Mouse (Mus musculus) heart, adult 2 months (tissue): ENCODE results near the gene Fgfbp1. TPM values are rescaled to one million over a fixed set of nuclear protein-coding genes. Genes with fewer than 3 reads are reported as not detected.

ENCODE experiments used
- DNase-seq, 2 experiments: peaks; one replicate each; pipeline ENCODE4 v3.0.0; 2021
- H3K27ac ChIP-seq: fragments of 200-600 bp; 2 replicates; pipeline ENCODE4 v1.8.1; 2022
- H3K27me3 ChIP-seq: fragments of 200-500 bp; 2 replicates; pipeline ENCODE4 v1.6.1; 2012; ENCODE audit warnings: mild to moderate bottlenecking, low read length, inconsistent platforms, mixed read lengths; ENCODE audit not compliant: control insufficient read depth, insufficient read depth
- H3K36me3 ChIP-seq: fragments of 200-500 bp; 2 replicates; pipeline ENCODE4 v1.6.1; 2012; ENCODE audit warnings: low read length, inconsistent platforms; ENCODE audit not compliant: control insufficient read depth, insufficient read depth
- H3K4me1 ChIP-seq: fragments of 200-500 bp; 2 replicates; pipeline ENCODE4 v1.6.1; 2011; ENCODE audit warnings: low read length; ENCODE audit not compliant: control insufficient read depth, insufficient read depth
- H3K4me3 ChIP-seq: fragments of 200-600 bp; 2 replicates; pipeline ENCODE4 v1.8.1; 2022
- H3K79me2 ChIP-seq: fragments of 200-500 bp; replicated peaks from 2 replicates; pipeline ENCODE4 v1.6.1; 2012; ENCODE audit warnings: mild to moderate bottlenecking, inconsistent platforms, low read length, moderate library complexity, mixed read lengths; ENCODE audit not compliant: control insufficient read depth, insufficient read depth
- H3K9ac ChIP-seq: fragments of 200-500 bp; 2 replicates; pipeline ENCODE4 v1.6.1; 2012; ENCODE audit warnings: low read depth, mild to moderate bottlenecking, control low read depth, inconsistent platforms, low read length, mixed read lengths
- CTCF ChIP-seq: fragments of 200-600 bp; IDR thresholded peaks from 2 replicates; pipeline ENCODE4 v1.8.1; 2022; ENCODE audit warnings: antibody characterized with exemption, mild to moderate bottlenecking, moderate library complexity
- EP300 ChIP-seq: fragments of 200-500 bp; IDR thresholded peaks from 2 replicates; pipeline ENCODE4 v1.6.1; 2011; ENCODE audit warnings: low read depth, low read length, control low read depth; ENCODE audit not compliant: insufficient read depth
- POLR2A ChIP-seq: fragments of 200-500 bp; IDR thresholded peaks from 2 replicates; pipeline ENCODE4 v1.6.1; 2011; ENCODE audit warnings: mild to moderate bottlenecking, low read depth, low read length, control low read depth; ENCODE audit not compliant: insufficient read depth
- WGBS: fragments of 180-500 bp; shearing (Covaris S2); methylation state at CpG from one replicate; pipeline ENCODE4 v1.1.7; 2018; 5-methylcytosine and 5-hydroxymethylcytosine counted together
- intact Hi-C: fragments of 180-260 bp; cut with DNase I; formaldehyde crosslinking; loops from one replicate; pipeline ENCODE4 v1.15.1; 2025
- polyA plus RNA-seq: library from polyadenylated mRNA; depleted of rRNA; stranded (reverse); fragments of >200 nt; gene quantifications from 2 replicates; pipeline ENCODE4 v1.2.3, GENCODE M21; 2012
- total RNA-seq, 2 experiments: library from RNA; stranded (reverse); gene quantifications; 2 replicates each; pipeline ENCODE4 v1.2.3; 2021

Fgfbp1 gene
- total and polyA plus RNA-seq, 3 experiments = 0.16 TPM; not detected in 2

DNA sequence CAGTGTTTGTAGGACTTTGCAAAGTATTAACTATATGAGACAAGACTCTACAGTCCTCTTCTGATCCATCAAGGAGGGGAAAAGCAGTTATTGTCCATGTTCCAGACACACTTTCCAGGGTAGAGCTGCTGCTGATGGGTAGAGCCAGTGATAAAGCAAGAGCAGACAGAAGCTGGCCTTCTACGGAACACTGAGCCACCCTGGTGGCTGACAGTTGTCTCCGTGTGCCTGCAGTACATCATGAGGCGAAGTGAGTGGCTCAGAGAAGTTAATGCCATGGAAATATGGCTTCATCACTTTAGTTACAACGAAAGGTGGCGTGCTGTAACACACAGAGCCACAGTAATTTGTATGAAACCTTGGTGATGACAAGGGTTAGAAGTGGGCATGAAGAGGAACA lies 7.4 kb upstream of the Fgfbp1 start:
- intact Hi-C loops = loop anchor here (2.0 kb wide), 1 partner anchor 96 kb away; no protein-coding TSS in a partner anchor
- Histone ChIP-seq H3K27ac (no peak overlapping the region), H3K4me3 (no peak overlapping the region), H3K4me1 (no peaks in the 10 kb centered on the region), H3K79me2 (no peaks in the 10 kb centered on the region), H3K36me3 (no peaks in the 10 kb centered on the region), H3K9ac (no peak overlapping the region), H3K27me3 (no peaks in the 10 kb centered on the region)
- TF ChIP-seq EP300 = no peak
- no peak for TF ChIP-seq POLR2A
- TF ChIP-seq CTCF = no peak
- DNase-seq = no peak
- 63% methylated on average over 5 of the region's 5 CpGs for WGBS

DNA sequence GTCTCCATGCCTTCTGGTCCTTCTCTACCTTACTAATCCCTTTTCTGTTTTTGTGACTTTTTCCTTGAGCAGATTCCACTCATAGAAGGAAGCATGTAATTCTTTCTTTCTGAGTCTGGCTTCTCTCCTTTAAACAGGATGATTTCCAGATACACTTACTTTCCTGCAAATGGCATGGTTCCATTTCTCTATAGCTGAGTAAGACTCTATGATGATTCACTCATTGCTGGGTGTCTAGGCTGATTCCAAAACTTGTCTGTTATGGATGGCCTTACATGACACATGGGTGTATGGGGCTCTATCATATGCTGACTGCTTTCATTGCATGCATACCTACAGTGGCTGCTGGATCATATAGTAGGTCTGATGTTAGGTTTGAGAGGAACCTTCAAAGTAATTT lies 4.6 kb upstream of the Fgfbp1 start:
- Histone ChIP-seq H3K27me3 (no peaks in the 10 kb centered on the region), H3K27ac (no peak overlapping the region), H3K4me1 (no peaks in the 10 kb centered on the region), H3K36me3 (no peaks in the 10 kb centered on the region), H3K9ac (no peak overlapping the region), H3K4me3 (no peak overlapping the region), H3K79me2 (no peaks in the 10 kb centered on the region)
- TF ChIP-seq POLR2A (no peak), CTCF (no peak), EP300 (no peak)
- intact Hi-C loops = no loop called here
- DNase-seq = no peak

DNA sequence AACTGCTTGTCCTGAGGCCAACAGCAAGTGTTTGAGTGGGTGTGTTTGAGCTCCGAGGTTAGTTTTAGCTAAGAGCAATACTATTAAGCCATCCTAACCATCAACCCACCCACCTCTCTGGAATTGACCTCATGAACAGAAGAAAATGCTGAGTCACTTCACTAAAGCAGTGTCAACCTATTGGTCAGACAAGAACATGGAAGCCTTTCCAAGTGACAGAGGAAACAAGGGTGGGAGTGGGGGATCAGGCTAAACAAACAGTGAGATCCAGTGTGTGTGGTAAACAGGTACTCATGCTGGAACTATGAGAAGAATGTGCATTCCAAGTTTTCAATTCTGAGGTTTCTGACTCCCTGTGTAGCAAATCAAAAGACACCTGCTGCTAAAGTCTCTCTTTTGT lies 1.3 kb upstream of the Fgfbp1 start:
- intact Hi-C loops = no loop called here
- no peak for DNase-seq
- no peak overlapping the region for H3K4me3 ChIP-seq
- no peak overlapping the region for H3K27ac ChIP-seq
- H3K79me2 ChIP-seq = no peaks in the 10 kb centered on the region
- no peak for TF ChIP-seq POLR2A
- TF ChIP-seq EP300 = no peak
- no peak for TF ChIP-seq CTCF
- 70% methylated on average over 1 of the region's 1 CpGs for WGBS
- H3K9ac ChIP-seq = no peak overlapping the region
- H3K36me3 ChIP-seq = no peaks in the 10 kb centered on the region
- no peaks in the 10 kb centered on the region for H3K27me3 ChIP-seq
- H3K4me1 ChIP-seq = no peaks in the 10 kb centered on the region

DNA sequence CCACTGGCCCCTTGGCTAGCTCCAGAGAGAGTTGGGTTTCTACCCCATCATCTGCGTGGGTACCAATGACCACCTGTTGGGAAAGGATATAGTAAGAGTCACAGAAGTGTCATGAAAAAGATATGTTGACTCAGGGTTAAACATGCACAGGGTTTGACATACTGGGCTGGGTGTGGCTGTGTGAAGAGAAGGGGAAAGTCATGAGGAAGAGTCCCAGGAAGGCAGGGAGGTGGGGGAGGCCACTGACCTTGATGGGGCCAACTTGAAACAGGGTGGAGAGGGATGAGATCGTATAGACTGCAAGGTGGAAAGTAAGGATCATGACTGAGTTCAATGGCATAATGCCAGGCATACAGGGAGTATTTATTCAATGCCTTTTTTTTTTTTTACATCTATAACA lies 1.2 kb downstream of the Fgfbp1 start:
- Histone ChIP-seq H3K27ac (no peak overlapping the region), H3K27me3 (no peaks in the 10 kb centered on the region), H3K79me2 (no peaks in the 10 kb centered on the region), H3K4me3 (no peak overlapping the region), H3K4me1 (no peaks in the 10 kb centered on the region), H3K36me3 (no peaks in the 10 kb centered on the region), H3K9ac (no peak overlapping the region)
- no peak for TF ChIP-seq EP300
- intact Hi-C loops = no loop called here
- no peak for DNase-seq
- 73% methylated on average over 2 of the region's 2 CpGs for WGBS

DNA sequence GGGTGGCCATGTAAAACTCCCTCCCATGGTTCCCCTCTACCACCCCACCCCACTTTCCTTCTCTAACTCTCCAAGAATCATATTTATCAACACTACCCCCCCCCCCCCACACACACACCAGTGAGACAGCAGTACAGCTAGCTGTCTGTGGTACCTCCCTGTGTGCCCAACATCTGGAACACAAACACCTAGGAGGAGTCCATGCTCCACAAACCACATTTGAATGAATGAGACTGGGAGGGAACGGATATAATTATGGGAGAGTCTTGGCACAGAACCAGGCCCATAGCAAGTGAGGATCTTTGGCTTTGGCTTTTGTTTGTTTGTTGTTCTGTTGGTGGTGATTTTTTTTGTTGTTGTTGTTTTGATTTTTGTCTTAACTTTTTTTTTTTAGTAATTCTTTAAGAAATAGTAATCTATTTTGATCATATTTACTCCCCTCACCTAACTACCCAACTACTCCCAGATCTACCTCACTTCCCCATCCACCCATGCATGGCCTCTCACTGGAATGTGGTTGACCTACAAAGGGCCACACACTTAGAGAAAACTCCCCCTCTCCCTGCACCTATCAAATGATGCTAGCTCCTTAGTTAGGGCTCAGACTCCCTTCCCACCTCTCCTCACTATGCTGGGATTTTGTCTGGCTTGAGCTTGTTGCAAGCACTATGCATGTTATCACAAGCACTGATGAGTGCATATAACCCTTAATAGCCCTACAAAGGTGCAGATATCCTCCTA lies 4.6 kb downstream of the Fgfbp1 start:
- intact Hi-C loops = no loop called here
- H3K79me2 ChIP-seq = no peaks in the 10 kb centered on the region
- 74% methylated on average over 1 of the region's 1 CpGs for WGBS
- no peak for TF ChIP-seq CTCF
- TF ChIP-seq POLR2A = no peak
- no peak for TF ChIP-seq EP300
- no peak for DNase-seq
- no peaks in the 10 kb centered on the region for H3K27me3 ChIP-seq
- no peak overlapping the region for H3K27ac ChIP-seq
- H3K36me3 ChIP-seq = no peaks in the 10 kb centered on the region
- H3K4me3 ChIP-seq = no peak overlapping the region
- no peak overlapping the region for H3K9ac ChIP-seq
- H3K4me1 ChIP-seq = no peaks in the 10 kb centered on the region

DNA sequence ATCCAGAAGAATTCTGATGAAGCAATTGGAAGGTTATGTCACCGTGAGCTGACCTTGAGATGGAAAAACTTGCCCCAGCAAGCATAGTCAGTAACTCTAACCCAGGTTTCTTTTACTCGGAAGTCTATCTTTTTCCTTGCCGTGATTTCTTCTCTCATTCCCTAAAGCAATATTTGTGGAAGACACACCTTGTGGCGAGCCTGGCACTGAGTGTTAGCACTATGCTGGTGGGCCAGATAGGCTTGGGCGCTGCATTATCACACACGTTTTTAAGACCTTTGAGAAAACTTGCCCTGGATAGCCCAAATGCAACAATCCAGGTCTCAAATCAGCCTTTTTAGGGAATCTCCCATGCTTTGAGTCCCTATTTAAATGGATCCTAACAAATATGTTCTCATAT lies 7.4 kb downstream of the Fgfbp1 start:
- DNase-seq = no peak
- intact Hi-C loops = no loop called here
- WGBS = 84% methylated on average over 6 of the region's 6 CpGs
- Histone ChIP-seq H3K4me1 (no peaks in the 10 kb centered on the region), H3K4me3 (no peak overlapping the region), H3K79me2 (no peaks in the 10 kb centered on the region), H3K36me3 (no peaks in the 10 kb centered on the region), H3K27ac (no peak overlapping the region), H3K9ac (no peak overlapping the region), H3K27me3 (no peaks in the 10 kb centered on the region)
- TF ChIP-seq EP300 = no peak
- TF ChIP-seq POLR2A = no peak
- TF ChIP-seq CTCF = no peak
